Mouse (Mus musculus): ENCODE results near the gene Clip1.

Clip1 gene

GRCm38 (mm10) chr5:123599319-123599718 is 85.1 kb downstream of the Clip1 start:
- DNase-seq: no peak

GRCm38 (mm10) chr5:123593622-123594280 is 90.7 kb downstream of the Clip1 start:
- DNase-seq: no peak

GRCm38 (mm10) chr5:123580043-123580442 is 104.4 kb downstream of the Clip1 start:
- DNase-seq: no peak

- DNase-seq: no peak
These were observed 107.7 kb downstream of the Clip1 start for GRCm38 (mm10) chr5:123576696-123577095.

- no peak for DNase-seq
These were observed 111.1 kb downstream of the Clip1 start for GRCm38 (mm10) chr5:123573362-123573761.

GRCm38 (mm10) chr5:123572357-123573186 is 111.8 kb downstream of the Clip1 start, which contains the start of gene Vps33a:
Gene Vps33a, minus strand, starts transcription at chr5:123573038.
- peak; percentile 99 for DNase-seq

- DNase-seq: no peak
These were observed 123.3 kb downstream of the Clip1 start for GRCm38 (mm10) chr5:123561128-123561527.

- DNase-seq: no peak
These were observed 124.8 kb downstream of the Clip1 start for GRCm38 (mm10) chr5:123559588-123559987.

- DNase-seq: peak; percentile 12
These were observed 128.0 kb downstream of the Clip1 start for GRCm38 (mm10) chr5:123556451-123556850.

- no peak for DNase-seq
These were observed 128.7 kb downstream of the Clip1 start for GRCm38 (mm10) chr5:123555693-123556092.

GRCm38 (mm10) chr5:123533801-123534200 is 150.6 kb downstream of the Clip1 start:
- DNase-seq: no peak

GRCm38 (mm10) chr5:123530056-123530455 is 154.4 kb downstream of the Clip1 start:
- no peak for DNase-seq

- no peak for DNase-seq
These were observed 155.8 kb downstream of the Clip1 start for GRCm38 (mm10) chr5:123528641-123529040.

Measured in lung, postnatal 14 days (tissue).